Mouse (Mus musculus) left cerebral cortex, postnatal 14 days (tissue): ENCODE results near the gene Vwa8. TPM values are rescaled to one million over a fixed set of nuclear protein-coding genes. Genes with fewer than 3 reads are reported as not detected.
A peak's percentile ranks its signal among the peaks of the same experiment; 100 is the strongest.
"Not testable (repeated sequence)": the region's sequence is repeated elsewhere in the genome, so short reads cannot be mapped to it uniquely, and the experiment has no call there.

ENCODE experiments used
- DNase-seq, 2 experiments: peaks; one replicate each; pipeline ENCODE4 v3.0.0; 2021 to 2022; ENCODE audit warnings: low spot score in 2 of 2, mixed read lengths in 1 of 2
- intact Hi-C: fragments of 180-260 bp; cut with DNase I; formaldehyde crosslinking; loops from one replicate; pipeline ENCODE4 v1.15.1; 2025
- total RNA-seq, 2 experiments: library from RNA; stranded (reverse); gene quantifications; 2 replicates each; pipeline ENCODE4 v1.2.3; 2021

Gene Vwa8
- total RNA-seq, 2 experiments from 2014 or later, result 21.1 to 24.3 TPM

- intact Hi-C loops, result no loop called here
- DNase-seq, result no peak
Observed at GRCm38 (mm10) chr14:78878402-78879045, 29.7 kb downstream of the Vwa8 start.

DNA sequence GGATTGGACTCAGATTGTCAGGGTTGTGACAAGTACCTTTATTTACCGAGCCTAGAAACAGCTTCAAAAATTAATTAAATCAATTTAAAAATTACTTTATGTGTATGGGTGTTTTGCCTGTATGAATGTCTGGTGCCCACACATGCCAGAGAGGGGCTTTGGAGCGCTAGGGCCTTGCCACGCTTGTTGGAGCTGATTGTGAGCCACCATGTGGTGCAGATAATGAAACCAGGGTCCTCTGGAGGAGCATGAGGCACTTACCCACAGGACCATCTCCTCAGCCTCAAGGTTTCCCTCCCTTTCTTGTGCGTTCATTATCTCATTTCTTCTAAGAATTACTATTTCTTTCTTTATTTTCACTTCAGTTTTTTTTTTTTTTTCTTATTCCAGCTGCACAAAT lies 32.0 kb downstream of the Vwa8 start:
- no peak for DNase-seq
- intact Hi-C loops, result no loop called here

GRCm38 (mm10) chr14:78881563-78881962 lies 32.7 kb downstream of the Vwa8 start:
- no peak for DNase-seq
- intact Hi-C loops, result no loop called here

DNA sequence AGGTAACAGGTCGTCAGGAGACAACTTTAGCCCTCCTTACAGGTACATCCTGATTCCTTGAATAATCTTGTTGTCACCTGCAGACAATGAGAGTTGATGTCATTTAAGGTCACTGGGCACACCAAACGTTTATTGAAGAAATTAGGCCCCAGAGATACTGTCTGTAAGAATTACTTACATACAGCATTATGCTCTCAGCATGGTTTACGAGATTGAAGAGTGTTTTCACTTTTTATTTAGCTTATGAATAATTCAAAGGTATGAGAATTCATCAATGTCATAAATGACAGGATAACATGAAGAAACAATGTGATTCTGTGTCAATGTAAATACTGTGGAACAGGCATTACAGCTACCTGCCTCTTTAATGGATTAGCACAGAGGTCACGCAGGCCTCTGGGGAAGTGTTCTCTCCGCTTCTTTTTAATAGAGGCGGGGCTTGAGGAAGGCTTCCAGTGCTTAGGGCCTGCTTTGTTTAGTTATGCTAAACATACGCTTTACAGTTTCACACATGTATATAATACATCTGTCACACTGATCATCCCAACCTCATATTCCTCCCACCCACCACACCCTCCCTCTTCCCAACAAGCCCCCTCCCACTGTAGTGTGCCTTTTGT lies 37.2 kb downstream of the Vwa8 start:
- intact Hi-C loops, result no loop called here
- DNase-seq, result no peak

DNA sequence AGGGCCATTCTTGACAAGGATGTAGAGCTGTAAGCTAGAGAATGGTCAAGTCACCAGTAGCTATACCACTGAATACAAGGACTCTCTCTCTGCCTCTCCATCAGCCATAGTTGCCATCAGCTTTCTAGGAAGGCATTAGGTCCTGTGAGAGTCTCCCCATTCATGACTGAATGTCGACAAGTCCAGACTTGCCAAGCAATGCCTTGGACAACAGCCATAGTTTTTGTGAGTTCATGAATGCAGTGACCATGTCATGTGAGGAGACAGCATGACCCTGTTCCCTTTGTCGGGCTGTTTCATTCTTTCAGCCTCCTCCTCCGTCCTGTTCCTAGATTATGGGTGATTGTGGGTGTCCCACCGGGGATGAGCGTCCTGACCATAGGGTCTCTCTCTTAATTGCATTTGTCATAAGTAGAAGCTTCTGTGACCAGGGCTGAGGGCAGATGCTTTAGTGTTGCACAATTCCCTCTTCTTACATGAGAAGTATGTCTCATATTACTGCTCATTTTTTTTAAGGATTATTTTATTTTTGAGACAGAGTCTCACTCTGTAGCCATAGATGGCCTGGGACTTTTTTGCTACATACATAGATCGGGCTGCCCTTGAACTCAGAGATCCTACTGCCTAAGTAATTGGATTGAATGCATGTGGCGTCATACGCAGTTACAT lies 37.8 kb downstream of the Vwa8 start:
- intact Hi-C loops, result no loop called here
- DNase-seq, result no peak

GRCm38 (mm10) chr14:78887494-78887893 lies 38.6 kb downstream of the Vwa8 start:
- intact Hi-C loops, DNase-seq: not testable (repeated sequence)

- DNase-seq, result no peak
- intact Hi-C loops, result no loop called here
Observed at GRCm38 (mm10) chr14:78895496-78895895, 46.6 kb downstream of the Vwa8 start.

- intact Hi-C loops, result no loop called here
- DNase-seq, result no peak
Observed at GRCm38 (mm10) chr14:78896252-78896651, 47.4 kb downstream of the Vwa8 start.

DNA sequence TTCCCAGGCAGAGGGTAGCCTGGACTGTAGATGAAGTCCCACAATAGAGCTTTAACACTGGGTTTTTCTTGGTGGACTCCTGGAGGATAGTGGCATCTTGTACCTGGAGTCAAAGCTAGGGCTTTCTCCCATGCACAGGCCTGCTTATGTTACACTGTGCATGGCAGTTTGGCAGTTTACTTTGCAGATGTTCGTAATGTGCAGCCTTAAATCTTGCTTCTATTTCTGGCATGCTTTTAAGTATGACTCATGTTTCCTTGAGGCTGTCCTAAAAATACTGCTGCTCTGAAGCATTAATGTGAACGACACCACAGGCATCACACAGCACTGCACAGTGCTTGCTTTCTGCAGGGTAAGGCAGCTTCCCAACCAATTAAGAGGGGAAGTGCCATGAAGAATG lies 51.9 kb downstream of the Vwa8 start:
- DNase-seq, result peak; percentile 56 to 79
- intact Hi-C loops, result no loop called here

GRCm38 (mm10) chr14:78908205-78908863 lies 59.5 kb downstream of the Vwa8 start:
- no peak for DNase-seq
- intact Hi-C loops, result no loop called here

DNA sequence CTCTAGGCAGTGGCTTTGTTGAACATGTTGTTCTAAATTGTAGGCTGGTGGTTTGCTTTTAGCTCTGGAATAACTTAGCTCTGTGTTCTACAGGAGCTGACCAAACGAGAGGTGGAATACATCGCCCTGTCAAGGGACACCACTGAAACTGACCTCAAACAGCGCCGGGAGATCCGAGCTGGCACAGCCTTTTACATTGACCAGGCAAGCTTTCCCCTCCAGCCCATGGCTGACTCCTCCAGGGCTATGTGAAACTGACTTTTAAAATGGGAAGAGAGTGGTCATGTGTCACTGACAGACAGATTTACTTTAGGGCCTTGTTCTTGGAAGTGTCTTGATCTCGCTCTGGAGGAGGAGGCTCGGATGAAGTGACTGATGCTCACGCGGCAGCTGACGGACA lies 63.2 kb downstream of the Vwa8 start:
- intact Hi-C loops, result no loop called here
- no peak for DNase-seq

- intact Hi-C loops, result no loop called here
- DNase-seq, result no peak
Observed at GRCm38 (mm10) chr14:78914180-78914579, 65.3 kb downstream of the Vwa8 start.

- DNase-seq, result no peak
- intact Hi-C loops, result no loop called here
Observed at GRCm38 (mm10) chr14:78916691-78917090, 67.8 kb downstream of the Vwa8 start.

GRCm38 (mm10) chr14:78921219-78921618 lies 72.4 kb downstream of the Vwa8 start:
- no peak for DNase-seq
- intact Hi-C loops, result no loop called here

DNA sequence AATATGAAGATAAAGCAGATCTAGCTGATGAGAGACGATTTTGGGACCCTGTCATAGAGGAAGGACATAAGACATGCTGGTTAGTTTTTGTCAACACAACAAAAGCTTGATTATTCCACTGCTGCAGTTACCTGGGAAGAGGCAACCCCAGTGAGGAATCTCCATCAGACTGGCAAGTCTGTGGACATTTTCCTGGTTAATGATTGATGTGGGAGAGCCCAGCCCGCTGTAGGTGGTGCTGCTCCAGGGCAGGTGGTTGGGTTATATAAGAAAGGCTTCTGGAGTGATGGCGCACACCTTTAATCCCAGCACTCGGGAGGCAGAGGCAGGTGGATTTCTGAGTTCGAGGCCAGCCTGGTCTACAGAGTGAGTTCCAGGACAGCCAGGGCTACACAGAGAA lies 74.8 kb downstream of the Vwa8 start:
- intact Hi-C loops, result no loop called here
- DNase-seq, result no peak

DNA sequence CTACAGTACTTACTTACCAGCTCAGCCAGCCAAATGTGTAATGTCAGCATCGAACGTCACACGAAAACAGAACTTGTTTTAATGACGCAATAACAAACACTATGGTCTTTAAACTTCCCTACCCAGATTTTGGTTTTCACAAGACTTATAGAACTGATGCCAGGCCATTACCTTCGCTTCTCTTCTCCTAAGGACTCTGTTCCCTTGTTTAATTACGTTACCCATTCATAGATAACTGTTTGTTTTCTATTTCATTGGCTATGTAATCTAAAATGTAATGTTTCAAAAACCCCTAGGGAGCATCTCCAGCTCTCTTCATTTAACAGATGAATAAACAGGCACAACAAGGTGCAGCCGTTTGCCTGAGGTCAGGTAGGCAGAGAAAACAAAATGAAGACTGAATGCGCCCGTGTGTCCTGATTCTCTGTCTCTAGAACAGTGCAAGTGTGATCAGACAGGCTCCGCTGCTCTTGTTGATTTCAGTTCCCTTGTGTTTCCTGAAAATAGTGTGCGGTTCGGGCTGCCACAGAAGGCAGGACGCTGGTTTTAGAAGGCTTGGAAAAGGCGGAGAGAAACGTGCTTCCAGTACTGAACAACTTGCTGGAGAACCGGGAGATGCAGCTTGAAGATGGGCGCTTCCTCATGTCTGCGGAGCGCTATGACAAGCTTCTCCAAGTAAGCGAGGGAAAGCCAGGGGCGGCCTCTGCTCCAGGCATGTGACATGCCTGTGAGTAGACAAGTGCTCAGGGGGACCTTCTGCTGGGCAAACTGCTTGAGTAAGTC lies 76.1 kb downstream of the Vwa8 start:
- intact Hi-C loops, result no loop called here
- DNase-seq, result peak; percentile 14 to 37

DNA sequence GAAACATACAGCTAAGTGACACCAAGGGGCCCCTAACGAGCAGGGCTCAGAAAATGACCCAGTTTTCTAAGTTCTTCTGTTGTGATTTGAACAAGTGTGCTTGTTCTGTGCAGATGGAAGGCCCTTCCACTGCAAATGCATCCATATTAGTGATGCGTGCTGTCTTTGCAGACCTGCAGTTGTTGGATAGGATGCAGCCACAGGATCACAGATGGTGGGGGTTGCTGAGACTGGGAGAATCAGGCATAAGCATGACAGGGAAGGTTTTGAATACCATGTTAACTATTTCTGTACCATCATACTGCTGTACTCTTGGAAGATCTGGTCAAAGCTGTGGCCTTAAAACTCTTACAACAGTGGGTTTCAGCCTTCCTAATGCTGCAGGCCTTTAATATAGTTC lies 83.2 kb downstream of the Vwa8 start:
- no peak for DNase-seq
- intact Hi-C loops, result no loop called here

DNA sequence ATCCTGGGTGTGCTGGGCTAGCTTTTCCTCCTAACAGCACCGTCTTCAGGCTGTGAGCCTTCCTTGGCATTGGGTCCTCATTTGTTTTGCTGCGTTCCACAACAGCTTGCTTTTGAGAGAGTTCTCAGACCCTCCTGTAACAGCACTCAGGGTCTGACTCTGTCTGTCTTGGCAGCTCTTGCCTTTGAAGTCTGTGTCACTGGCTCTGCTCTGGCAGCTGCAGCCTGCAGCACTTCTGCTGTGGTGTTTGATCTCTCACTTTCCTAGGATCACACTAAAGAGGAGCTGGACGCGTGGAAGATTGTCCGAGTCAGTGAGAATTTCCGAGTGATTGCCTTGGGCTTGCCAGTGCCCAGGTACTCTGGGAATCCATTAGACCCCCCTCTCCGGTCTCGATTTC lies 84.5 kb downstream of the Vwa8 start:
- DNase-seq, result no peak
- intact Hi-C loops, result no loop called here

GRCm38 (mm10) chr14:78934596-78934995 lies 85.7 kb downstream of the Vwa8 start:
- DNase-seq, result no peak
- intact Hi-C loops, result no loop called here

DNA sequence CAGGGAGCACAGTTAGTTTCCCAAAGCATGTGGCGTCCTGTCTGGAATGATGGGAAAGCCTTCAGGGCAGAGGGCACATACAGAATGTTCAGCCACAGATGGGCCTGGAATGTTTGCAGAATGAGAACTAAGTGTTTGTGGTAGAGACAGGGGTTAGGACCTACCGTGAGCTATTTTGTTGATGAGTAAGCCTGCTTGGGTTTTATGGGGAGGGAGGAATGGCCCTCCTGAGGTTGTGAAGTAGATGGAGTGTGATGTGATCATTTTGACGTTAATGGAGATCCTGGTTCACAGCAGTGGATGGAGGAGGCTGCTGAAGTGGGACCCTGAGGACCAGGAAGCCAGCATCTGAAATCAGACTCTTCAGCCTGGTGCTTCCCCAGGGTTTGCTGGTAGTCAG lies 86.9 kb downstream of the Vwa8 start:
- no peak for DNase-seq
- intact Hi-C loops, result loop anchor here (5.0 kb wide), 1 partner anchor 83 kb away; no protein-coding TSS in a partner anchor
